Comparison of ENCODE assay signal across 8 mouse cellular contexts in genomic region chr8:128024774-128025222, GRCm38 (mm10).
DNase-seq lines count a peak whose midpoint lies in the region; ATAC-seq lines count a peak whose summit lies in the region.

No protein-coding gene starts in this region.

- H3K27me3 ChIP-seq in forebrain, embryonic 10.5 days (ENCODE audit: poor library complexity, severe bottlenecking): no peaks in the 10 kb centered on the region

- H3K9me3 ChIP-seq in forebrain, embryonic 10.5 days: no peaks in the 10 kb centered on the region

- no peak overlapping the region for H3K4me3 ChIP-seq in forebrain, embryonic 10.5 days

- no CpG with 5 or more reads among the region's 2 CpGs for WGBS in forebrain, embryonic 10.5 days

- H3K4me1 ChIP-seq in forebrain, embryonic 10.5 days: peaks cover 20% of the 10 kb centered on the region

- DNase-seq in heart, adult 11 months: peak; percentile 88
- DNase-seq in heart, postnatal 25 days (ENCODE audit: low spot score): no peak
- no peak for DNase-seq in forebrain, embryonic 10.5 days (ENCODE audit: extremely low spot score, low spot score)
- DNase-seq in kidney, adult 18-20 months: peak; percentile 18
- DNase-seq in lung, postnatal 25 days (ENCODE audit: low spot score): peak; percentile 24
- no peak for DNase-seq in layer of hippocampus, postnatal 25 days (ENCODE audit: extremely low spot score in 1 of 2, low spot score in 1 of 2)
- no peak for DNase-seq in c-Kit-positive CD71-positive TER-119-positive erythroid progenitor cells, embryonic 14.5 days (ENCODE audit: low spot score)

- H3K27ac ChIP-seq in forebrain, embryonic 10.5 days: peak overlapping the region; percentile 71

- ATAC-seq in frontal cortex, adult (ENCODE audit: low TSS enrichment): no peak

- H3K36me3 ChIP-seq in forebrain, embryonic 10.5 days (replicated peaks): no peaks in the 10 kb centered on the region

- intact Hi-C loops in heart, postnatal 25 days (cut with DNase I): loop anchor here (5.0 kb wide), 1 partner anchor 333 kb away; the partner anchor contains the start of gene Nrp1

Comparison
In these comparisons a context has a peak if more than half of its experiments do, and no peak if none do; other contexts are left out.
1. DNase-seq: peak in heart, adult 11 months (single experiment), kidney, adult 18-20 months (single experiment) and lung, postnatal 25 days (single experiment); none in heart, postnatal 25 days (single experiment), forebrain, embryonic 10.5 days (single experiment), layer of hippocampus, postnatal 25 days (0 of 2) and c-Kit-positive CD71-positive TER-119-positive erythroid progenitor cells, embryonic 14.5 days (single experiment).